Mouse (Mus musculus): ENCODE measurements around the gene Josd2.

The Josd2 gene

GRCm38 (mm10) chr7:44467811-44468411 lies at the start of gene Josd2:
Gene Josd2, plus strand, starts transcription at chr7:44467980.
- peak; percentile 82 to 89 for DNase-seq (ENCODE audit: low read depth in 2 of 2, low spot score in 2 of 2)

GRCm38 (mm10) chr7:44427666-44428065 lies 40.1 kb upstream of the Josd2 start:
- DNase-seq (ENCODE audit: low read depth in 2 of 2, low spot score in 2 of 2) = no peak

DNA sequence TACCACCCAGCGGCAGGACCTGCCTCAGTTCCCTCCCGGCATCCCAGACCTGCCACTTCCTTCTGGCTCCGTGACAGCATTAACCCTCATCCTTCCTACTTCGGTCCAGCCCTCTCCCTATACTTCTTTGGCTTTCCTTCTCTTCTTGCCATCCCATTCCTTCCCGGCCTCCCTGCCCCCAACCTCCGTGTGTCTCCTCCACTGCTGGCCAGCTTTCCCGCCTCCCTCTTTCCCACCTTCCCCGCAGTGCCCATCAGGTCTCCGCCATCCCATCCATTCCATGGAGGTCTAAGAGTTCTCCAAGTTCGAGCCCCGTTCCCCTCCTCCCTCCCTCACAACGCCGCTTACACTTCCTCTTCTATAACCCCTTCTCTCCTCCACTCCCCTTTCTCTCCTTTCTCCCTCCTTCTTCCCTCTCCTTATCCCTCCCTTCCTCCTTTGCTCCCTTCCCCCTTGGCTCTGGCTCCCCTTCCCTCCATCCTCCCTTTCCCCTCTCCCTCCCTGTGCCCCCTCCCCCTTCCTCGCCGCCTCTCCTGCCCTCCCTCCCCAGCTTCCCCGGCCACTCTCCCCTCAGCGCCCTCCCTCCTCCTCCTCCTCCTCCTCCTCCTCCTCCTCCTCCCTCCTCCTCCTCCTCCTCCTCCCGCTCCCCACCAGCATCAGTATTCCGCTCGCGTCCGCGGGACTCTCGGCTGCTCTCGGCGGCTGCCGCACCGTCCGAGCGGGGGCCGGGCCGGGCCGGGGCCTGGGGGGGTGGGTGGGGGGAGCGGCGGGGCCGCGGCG lies 39.4 kb upstream of the Josd2 start:
- no peak for DNase-seq (ENCODE audit: low read depth in 2 of 2, low spot score in 2 of 2)

DNA sequence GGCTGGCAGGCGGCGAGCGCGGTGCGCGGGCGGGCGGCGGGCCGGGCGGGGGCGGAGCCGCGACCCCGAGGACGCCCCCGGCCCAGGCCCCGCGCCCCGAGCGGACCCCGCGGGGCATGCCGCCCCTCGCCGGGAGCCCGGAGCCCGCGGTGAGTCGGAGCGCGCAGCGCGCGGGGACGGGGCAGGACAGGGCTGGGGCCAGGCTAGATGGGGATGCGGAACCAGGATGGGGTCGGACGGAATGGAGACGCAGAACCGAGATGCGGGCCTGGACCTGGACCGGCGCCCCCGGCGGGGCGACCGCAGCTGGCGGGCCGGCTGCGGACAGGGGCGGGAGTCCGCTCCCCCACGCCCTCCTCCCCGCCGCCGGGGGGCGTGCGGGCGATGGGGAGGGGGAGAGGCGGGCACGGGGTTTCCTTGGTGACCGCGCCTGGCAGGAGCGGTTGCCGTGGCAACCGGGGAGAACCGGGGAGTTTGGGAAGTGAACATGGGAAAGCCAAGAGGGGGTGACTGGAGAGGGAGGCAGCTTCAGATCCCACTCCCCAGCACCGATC lies 38.7 kb upstream of the Josd2 start, which contains the start of gene Lrrc4b:
TSS of gene Lrrc4b (plus strand) at position 51 of the 554 bp plus-strand sequence.
- no peak for DNase-seq (ENCODE audit: low read depth in 2 of 2, low spot score in 2 of 2)

DNA sequence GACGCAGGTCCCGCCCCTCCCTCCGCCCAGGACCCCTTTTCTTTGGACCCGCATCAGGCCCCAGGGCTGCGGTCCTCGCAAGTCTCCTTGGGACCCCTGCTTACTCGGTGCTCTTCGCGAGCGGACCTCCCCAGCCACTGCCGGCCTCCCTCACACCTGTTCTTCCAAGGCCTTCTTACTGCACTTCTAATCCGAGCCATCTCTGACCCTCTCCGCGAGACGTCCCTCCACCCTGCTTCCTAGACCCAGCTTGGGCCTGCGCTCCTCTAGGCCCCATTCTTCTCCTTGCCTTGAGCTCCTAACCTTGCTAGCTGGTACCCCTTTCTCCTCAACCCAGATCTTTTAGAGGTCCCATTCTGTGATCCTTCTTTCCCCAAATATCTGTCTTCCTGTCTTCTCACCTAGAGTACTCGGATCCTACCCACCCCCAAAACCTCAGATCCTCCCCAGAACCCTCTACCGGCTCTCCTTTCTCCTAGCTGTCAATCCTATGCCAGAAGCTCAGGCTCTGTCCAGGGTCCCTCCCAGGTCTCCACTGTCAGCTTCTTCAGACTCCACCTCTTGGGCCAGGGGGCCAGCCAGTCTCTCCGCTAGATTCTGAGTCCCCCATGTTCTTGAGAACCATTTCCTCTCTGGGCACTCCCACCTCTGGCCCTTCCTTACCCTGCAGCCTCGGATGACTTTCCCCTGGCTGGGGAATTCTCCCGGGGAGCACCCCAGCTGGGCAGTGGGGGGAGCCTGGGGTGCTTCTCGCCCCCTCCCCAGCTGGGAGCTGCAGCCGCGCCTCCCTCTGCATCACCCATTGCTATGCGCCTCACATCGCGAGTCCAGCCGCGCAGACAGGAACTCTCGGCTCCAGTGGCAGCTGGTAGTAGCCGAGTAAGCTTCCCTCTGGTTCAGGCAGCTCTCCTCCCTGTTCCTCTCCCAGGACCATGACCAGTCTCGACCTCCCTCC lies 38.0 kb upstream of the Josd2 start:
- DNase-seq (ENCODE audit: low read depth in 2 of 2, low spot score in 2 of 2) = no peak

- no peak for DNase-seq (ENCODE audit: low read depth in 2 of 2, low spot score in 2 of 2)
Observed at GRCm38 (mm10) chr7:44432550-44432949, 35.2 kb upstream of the Josd2 start.

DNA sequence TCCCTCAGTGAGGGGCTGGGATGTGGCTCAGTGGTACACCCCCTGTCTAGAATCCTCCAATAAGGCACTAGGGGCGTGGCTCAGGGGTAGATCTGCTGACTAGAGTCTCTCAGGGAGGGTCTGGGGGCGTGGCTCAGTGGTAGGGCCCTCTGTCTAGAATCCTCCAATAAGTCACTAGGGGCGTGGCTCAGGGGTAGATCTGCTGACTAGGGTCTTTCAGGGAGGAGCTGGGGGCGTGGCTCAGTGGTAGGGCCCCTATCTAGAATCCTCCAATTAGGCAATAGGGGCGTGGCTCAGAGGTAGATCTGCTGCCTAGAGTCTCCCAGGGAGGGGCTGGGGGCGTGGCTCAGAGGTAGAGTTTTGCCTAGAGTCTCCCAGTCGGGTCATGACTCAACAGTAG lies 34.4 kb upstream of the Josd2 start:
- no peak for DNase-seq (ENCODE audit: low read depth in 2 of 2, low spot score in 2 of 2)

GRCm38 (mm10) chr7:44434089-44434488 lies 33.7 kb upstream of the Josd2 start:
- DNase-seq (ENCODE audit: low read depth in 2 of 2, low spot score in 2 of 2) = no peak

DNA sequence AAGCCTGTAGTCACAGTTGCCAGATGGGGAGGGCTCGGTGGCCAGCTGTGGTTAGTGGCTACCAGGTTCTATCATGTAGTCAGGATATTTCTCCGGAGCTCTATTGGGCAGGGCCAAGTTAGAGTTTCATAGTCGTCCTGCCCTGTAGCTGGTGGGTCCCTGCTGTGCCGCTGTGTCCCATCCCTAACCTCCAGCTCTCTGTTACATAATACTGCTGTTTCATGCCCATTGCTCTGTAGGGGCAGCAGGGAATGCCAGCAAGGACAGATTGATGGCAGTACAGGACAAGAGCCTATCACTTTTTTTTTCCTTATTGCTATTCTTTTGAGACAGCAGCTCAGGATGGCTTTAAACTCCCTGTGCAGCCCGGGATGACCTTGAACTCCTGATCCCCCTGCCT lies 32.0 kb upstream of the Josd2 start:
- DNase-seq (ENCODE audit: low read depth in 2 of 2, low spot score in 2 of 2) = no peak

- DNase-seq (ENCODE audit: low read depth in 2 of 2, low spot score in 2 of 2) = no peak
Observed at GRCm38 (mm10) chr7:44436267-44436666, 31.5 kb upstream of the Josd2 start.

DNA sequence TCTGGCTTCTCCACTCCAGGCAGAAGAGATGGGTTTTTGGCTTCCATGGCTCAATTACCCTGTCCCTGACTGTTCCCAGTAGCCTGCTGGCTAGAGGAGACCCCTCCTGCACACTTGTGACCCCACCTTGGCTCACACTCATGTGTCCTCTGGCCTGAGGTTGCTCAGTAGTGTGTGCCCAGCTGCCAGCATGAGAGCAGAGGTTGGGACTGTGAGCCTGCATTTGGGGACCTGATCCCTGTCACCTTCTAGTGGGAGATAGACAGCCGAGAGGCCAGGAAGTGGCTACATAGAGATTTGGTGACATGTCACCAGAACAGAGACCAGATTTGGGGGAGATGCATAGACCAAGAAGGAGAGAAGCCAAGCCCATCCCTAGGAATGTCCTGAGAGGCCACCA lies 30.6 kb upstream of the Josd2 start:
- DNase-seq (ENCODE audit: low read depth in 2 of 2, low spot score in 2 of 2) = no peak

- no peak for DNase-seq (ENCODE audit: low read depth in 2 of 2, low spot score in 2 of 2)
Observed at GRCm38 (mm10) chr7:44437933-44438332, 29.8 kb upstream of the Josd2 start.

DNA sequence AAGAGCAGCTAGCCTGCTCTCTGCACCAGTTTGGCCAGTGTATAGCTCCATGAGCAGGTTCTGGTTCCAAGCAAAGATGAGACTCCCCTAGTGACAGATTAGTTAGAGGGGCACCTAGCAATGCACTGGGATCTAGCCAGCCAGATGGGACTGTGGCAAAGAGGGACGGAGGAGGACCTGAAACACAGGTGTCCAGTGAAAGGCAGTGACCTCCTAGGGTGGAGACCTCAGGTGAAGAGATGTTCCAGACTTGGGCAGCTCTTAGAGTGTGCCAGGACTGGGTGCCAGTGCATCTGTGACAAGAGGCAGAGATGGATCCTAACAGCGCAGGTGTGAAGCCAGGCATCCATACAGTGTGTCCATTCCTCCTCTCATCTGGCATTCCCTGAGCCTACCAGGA lies 28.1 kb upstream of the Josd2 start:
- no peak for DNase-seq (ENCODE audit: low read depth in 2 of 2, low spot score in 2 of 2)

GRCm38 (mm10) chr7:44440479-44440878 lies 27.3 kb upstream of the Josd2 start:
- DNase-seq (ENCODE audit: low read depth in 2 of 2, low spot score in 2 of 2) = no peak

DNA sequence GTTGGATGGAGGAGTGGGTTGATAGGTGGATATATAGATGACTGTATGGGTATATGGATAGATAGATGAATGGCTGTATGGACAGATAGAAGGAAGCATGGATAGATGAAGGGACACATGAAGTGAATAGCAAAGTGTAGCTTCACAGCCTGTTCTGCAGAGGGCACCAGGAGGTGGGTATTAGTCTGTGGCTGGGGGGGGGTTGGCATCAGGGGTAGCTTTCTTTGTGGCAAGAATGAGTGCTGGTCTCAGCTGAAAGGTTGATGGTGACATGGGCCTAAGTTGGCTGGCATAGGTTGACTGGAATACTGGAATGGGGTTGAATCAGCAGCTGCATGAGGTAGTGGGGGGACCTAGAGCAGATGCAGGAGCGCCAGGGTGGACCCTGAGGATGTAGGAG lies 26.6 kb upstream of the Josd2 start:
- no peak for DNase-seq (ENCODE audit: low read depth in 2 of 2, low spot score in 2 of 2)

DNA sequence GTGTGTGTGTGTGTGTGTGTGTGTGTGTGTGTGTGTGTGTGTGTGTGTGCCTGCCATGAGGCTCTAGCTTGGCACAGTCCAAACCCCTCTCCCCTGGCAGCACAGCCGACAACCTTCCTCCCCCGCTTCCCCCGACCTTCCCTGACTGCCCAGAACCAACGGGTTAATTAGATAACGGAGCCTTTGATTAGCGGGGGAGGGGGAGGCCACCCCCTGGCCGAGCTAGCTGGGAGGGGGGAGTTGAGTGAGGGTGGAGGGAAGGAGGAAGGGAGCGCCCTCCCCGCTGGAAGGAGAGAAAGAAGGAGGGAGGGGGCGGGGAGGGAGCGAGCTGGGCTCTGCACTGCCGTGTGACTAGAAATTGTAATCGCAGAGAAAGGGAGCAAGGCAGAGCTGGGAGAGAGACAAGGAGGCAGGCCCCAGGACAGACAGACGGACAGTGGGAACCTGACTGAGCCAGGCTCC lies 26.1 kb upstream of the Josd2 start:
- no peak for DNase-seq (ENCODE audit: low read depth in 2 of 2, low spot score in 2 of 2)

DNA sequence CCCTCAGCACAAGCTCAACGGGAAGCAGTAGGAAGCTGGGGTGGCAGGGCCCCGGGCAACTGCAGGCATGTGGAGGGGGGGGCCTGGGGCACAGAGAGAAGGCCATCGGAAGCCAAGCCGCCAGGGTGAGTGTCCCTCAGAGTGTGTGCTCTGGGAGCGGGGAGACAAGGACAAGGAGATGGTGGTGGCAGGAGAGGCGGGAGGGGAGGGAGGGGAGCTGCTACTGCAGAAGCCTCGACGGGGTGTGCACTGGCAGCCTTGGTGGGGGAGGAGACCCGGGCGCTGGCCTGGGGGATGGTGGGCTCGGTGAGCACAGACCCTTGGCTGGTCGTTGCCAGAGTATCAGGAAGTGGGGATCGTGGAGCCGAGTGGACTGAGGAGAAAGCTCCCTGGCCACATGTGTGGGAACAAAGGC lies 25.4 kb upstream of the Josd2 start:
- no peak for DNase-seq (ENCODE audit: low read depth in 2 of 2, low spot score in 2 of 2)

GRCm38 (mm10) chr7:44443268-44444173 lies 24.3 kb upstream of the Josd2 start:
- DNase-seq (ENCODE audit: low read depth in 2 of 2, low spot score in 2 of 2) = no peak

GRCm38 (mm10) chr7:44444886-44445527 lies 22.8 kb upstream of the Josd2 start:
- DNase-seq (ENCODE audit: low read depth in 2 of 2, low spot score in 2 of 2) = no peak

GRCm38 (mm10) chr7:44445528-44445923 lies 22.3 kb upstream of the Josd2 start:
- DNase-seq (ENCODE audit: low read depth in 2 of 2, low spot score in 2 of 2) = no peak
